Mouse (Mus musculus): ENCODE results near the gene Hist1h4a. TPM values are rescaled to one million over a fixed set of nuclear protein-coding genes. Genes with fewer than 3 reads are reported as not detected.
A peak's percentile ranks its signal among the peaks of the same experiment; 100 is the strongest.

The Hist1h4a gene
- polyA plus RNA-seq, 1 experiment, result not detected

- H3K27ac ChIP-seq (ENCODE audit: insufficient read depth, low read depth, low read length), result peak overlapping the region; percentile 93
- TF ChIP-seq POLR2A (IDR thresholded peaks at IDR 0.05; ENCODE audit: insufficient read depth, low read depth, low read length) (no peak), CTCF (IDR thresholded peaks at IDR 0.05; ENCODE audit: insufficient read depth, low read depth, low read length) (no peak)
- peaks cover 3% of the 10 kb centered on the region; the same call in 1 of the 2 replicates for H3K4me1 ChIP-seq (ENCODE audit: control insufficient read depth, insufficient read depth, low read length)
- H3K4me3 ChIP-seq (ENCODE audit: insufficient read depth, low read depth, low read length), result peak overlapping the region; percentile 65
- WGBS, result 1% methylated on average over 23 of the region's 27 CpGs
Measured at GRCm38 (mm10) chr13:23760240-23760971, 624 bp downstream of the Hist1h4a start.

- 0 out of 2 replicates have a peak overlapping the region, but pooled peaks have one; percentile 18 for H3K27ac ChIP-seq (ENCODE audit: insufficient read depth, low read depth, low read length)
- H3K4me3 ChIP-seq (ENCODE audit: insufficient read depth, low read depth, low read length), result no peak overlapping the region
- WGBS, result 83% methylated on average over 1 of the region's 1 CpGs
- peaks cover 3% of the 10 kb centered on the region; the same call in 1 of the 2 replicates for H3K4me1 ChIP-seq (ENCODE audit: control insufficient read depth, insufficient read depth, low read length)
- TF ChIP-seq CTCF (IDR thresholded peaks at IDR 0.05; ENCODE audit: insufficient read depth, low read depth, low read length), result no peak
- TF ChIP-seq POLR2A (IDR thresholded peaks at IDR 0.05; ENCODE audit: insufficient read depth, low read depth, low read length), result no peak
Measured at GRCm38 (mm10) chr13:23759916-23760239, 1.2 kb downstream of the Hist1h4a start.

- H3K4me3 ChIP-seq (ENCODE audit: insufficient read depth, low read depth, low read length), result no peak overlapping the region
- WGBS, result 77% methylated on average over 3 of the region's 3 CpGs
- H3K4me1 ChIP-seq (ENCODE audit: control insufficient read depth, insufficient read depth, low read length), result peaks cover 3% of the 10 kb centered on the region; the same call in 1 of the 2 replicates
- no peak for TF ChIP-seq POLR2A (IDR thresholded peaks at IDR 0.05; ENCODE audit: insufficient read depth, low read depth, low read length)
- no peak for TF ChIP-seq CTCF (IDR thresholded peaks at IDR 0.05; ENCODE audit: insufficient read depth, low read depth, low read length)
- no peak overlapping the region for H3K27ac ChIP-seq (ENCODE audit: insufficient read depth, low read depth, low read length)
Measured at GRCm38 (mm10) chr13:23759251-23759771, 1.7 kb downstream of the Hist1h4a start.

GRCm38 (mm10) chr13:23757921-23758320 is 3.1 kb downstream of the Hist1h4a start:
- Histone ChIP-seq H3K4me3 (ENCODE audit: insufficient read depth, low read depth, low read length) (no peak overlapping the region), H3K4me1 (ENCODE audit: control insufficient read depth, insufficient read depth, low read length) (no peaks in the 10 kb centered on the region; the same call in 1 of the 2 replicates), H3K27ac (ENCODE audit: insufficient read depth, low read depth, low read length) (no peak overlapping the region)
- TF ChIP-seq CTCF (IDR thresholded peaks at IDR 0.05; ENCODE audit: insufficient read depth, low read depth, low read length), result no peak
- TF ChIP-seq POLR2A (IDR thresholded peaks at IDR 0.05; ENCODE audit: insufficient read depth, low read depth, low read length), result no peak
- 43% methylated on average over 3 of the region's 3 CpGs for WGBS

- H3K4me3 ChIP-seq (ENCODE audit: insufficient read depth, low read depth, low read length), result peak overlapping the region; percentile 48
- peaks cover 2% of the 10 kb centered on the region; the same call in 1 of the 2 replicates for H3K4me1 ChIP-seq (ENCODE audit: control insufficient read depth, insufficient read depth, low read length)
- H3K27ac ChIP-seq (ENCODE audit: insufficient read depth, low read depth, low read length), result peak overlapping the region; percentile 86
- no peak for TF ChIP-seq POLR2A (IDR thresholded peaks at IDR 0.05; ENCODE audit: insufficient read depth, low read depth, low read length)
- no peak for TF ChIP-seq CTCF (IDR thresholded peaks at IDR 0.05; ENCODE audit: insufficient read depth, low read depth, low read length)
- 3% methylated on average over 18 of the region's 23 CpGs for WGBS
Measured at GRCm38 (mm10) chr13:23757211-23757773, 3.7 kb downstream of the Hist1h4a start.

GRCm38 (mm10) chr13:23756790-23757189 is 4.2 kb downstream of the Hist1h4a start, which contains the start of gene Hist1h4b:
TSS of gene Hist1h4b (plus strand) at chr13:23757013.
- H3K4me1 ChIP-seq (ENCODE audit: control insufficient read depth, insufficient read depth, low read length), result peaks cover 5% of the 10 kb centered on the region; the same call in 1 of the 2 replicates
- peak within 1 kb of the TSS; percentile 48 for H3K4me3 ChIP-seq (ENCODE audit: insufficient read depth, low read depth, low read length)
- peak within 1 kb of the TSS; percentile 86 for H3K27ac ChIP-seq (ENCODE audit: insufficient read depth, low read depth, low read length)
- WGBS, result under 1% methylated on average over 19 of the region's 22 CpGs
- TF ChIP-seq CTCF (IDR thresholded peaks at IDR 0.05; ENCODE audit: insufficient read depth, low read depth, low read length), result no peak
- peak; percentile 63 for TF ChIP-seq POLR2A (IDR thresholded peaks at IDR 0.05; ENCODE audit: insufficient read depth, low read depth, low read length)

GRCm38 (mm10) chr13:23755000-23755399 is 6.0 kb downstream of the Hist1h4a start:
- H3K27ac ChIP-seq (ENCODE audit: insufficient read depth, low read depth, low read length), result no peak overlapping the region
- no peak overlapping the region for H3K4me3 ChIP-seq (ENCODE audit: insufficient read depth, low read depth, low read length)
- peaks cover 5% of the 10 kb centered on the region; the same call in 1 of the 2 replicates for H3K4me1 ChIP-seq (ENCODE audit: control insufficient read depth, insufficient read depth, low read length)
- TF ChIP-seq CTCF (IDR thresholded peaks at IDR 0.05; ENCODE audit: insufficient read depth, low read depth, low read length) (no peak), POLR2A (IDR thresholded peaks at IDR 0.05; ENCODE audit: insufficient read depth, low read depth, low read length) (no peak)

- H3K4me1 ChIP-seq (ENCODE audit: control insufficient read depth, insufficient read depth, low read length), result peaks cover 5% of the 10 kb centered on the region; the same call in 1 of the 2 replicates
- H3K4me3 ChIP-seq (ENCODE audit: insufficient read depth, low read depth, low read length), result no peak overlapping the region
- TF ChIP-seq CTCF (IDR thresholded peaks at IDR 0.05; ENCODE audit: insufficient read depth, low read depth, low read length), result no peak
- no peak for TF ChIP-seq POLR2A (IDR thresholded peaks at IDR 0.05; ENCODE audit: insufficient read depth, low read depth, low read length)
- no peak overlapping the region for H3K27ac ChIP-seq (ENCODE audit: insufficient read depth, low read depth, low read length)
- WGBS, result 56% methylated on average over 4 of the region's 4 CpGs
Measured at GRCm38 (mm10) chr13:23753314-23754078, 7.5 kb downstream of the Hist1h4a start.
